Mouse (Mus musculus) megakaryocyte, embryonic 14.5 days (primary cell): ENCODE data around the gene Gm7029.

Source experiments
- FLI1 ChIP-seq: IDR thresholded peaks from 2 replicates; pipeline ENCODE4 v1.6.1; 2012; ENCODE audit warnings: low read length, inconsistent platforms, mixed read lengths
- GATA1 ChIP-seq: IDR thresholded peaks from 3 replicates; pipeline ENCODE4 v1.6.1; 2012; ENCODE audit warnings: mixed read lengths, low read length, inconsistent platforms, borderline replicate concordance

DNA sequence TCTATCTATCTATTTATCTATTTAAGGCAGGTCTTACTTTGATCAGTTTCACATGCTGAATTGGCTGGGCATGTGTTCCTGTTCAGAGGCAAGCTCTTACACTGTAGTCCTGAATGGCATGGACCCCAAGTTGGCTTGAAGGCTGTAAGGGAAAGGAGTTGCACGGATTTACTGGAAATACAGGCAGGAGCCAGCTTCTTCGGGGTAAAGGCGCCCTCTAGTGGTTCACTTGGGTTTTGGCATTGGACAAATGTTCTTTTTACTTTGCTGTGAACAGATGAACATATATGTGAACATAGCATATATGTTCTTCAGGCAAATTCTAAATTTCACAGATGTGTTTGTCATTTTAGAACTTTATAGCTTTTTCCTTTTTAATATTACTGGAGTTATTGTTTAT is 46.8 kb upstream of the Gm7029 start:
- TF ChIP-seq GATA1 = no peak
- TF ChIP-seq FLI1 = no peak
